Mouse (Mus musculus) small intestine, adult 10 weeks (tissue): ENCODE results near the gene Olfr1352. TPM values are rescaled to one million over a fixed set of nuclear protein-coding genes. Genes with fewer than 3 reads are reported as not detected.

Experiments used
- polyA plus RNA-seq: library from polyadenylated mRNA; stranded (reverse); fragments of 350-450 nt; fragmentation: Illumina TruSeq; extraction: RNeasy Lipid Tissue Mini Kit (QIAGEN cat#74804); gene quantifications from one replicate; pipeline ENCODE4 v1.2.3, GENCODE M21; 2014; ENCODE audit warnings: low replicate concordance

Gene Olfr1352
- not detected for polyA plus RNA-seq

GRCm38 (mm10) chr10:78980750-78981149 lies at the start of gene Olfr1352:
Gene Olfr1352 (plus strand): TSS chr10:78981050.

DNA sequence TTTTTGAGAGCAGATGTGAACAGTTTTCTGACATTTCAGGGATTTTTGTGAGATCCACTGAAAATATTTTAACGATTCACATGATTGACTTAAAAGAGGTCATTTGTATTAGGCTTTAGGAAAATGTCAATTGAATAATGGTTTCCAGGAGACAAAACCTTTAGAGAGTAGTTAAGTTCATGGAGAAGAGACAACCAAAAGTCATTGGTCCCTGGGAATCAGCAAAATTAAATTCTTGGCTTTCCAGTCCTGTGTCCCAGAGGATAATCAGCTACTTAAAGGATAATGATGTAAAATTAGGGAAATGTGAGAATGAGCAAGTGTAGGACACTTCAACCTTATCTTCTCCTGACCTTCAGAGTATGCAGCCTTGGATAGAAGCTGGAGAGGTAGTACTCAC lies 30.5 kb upstream of the Olfr1352 start, which contains the start of gene Olfr8:
Gene Olfr8 (plus strand): TSS at position 301 of the 400 bp plus-strand sequence.

GRCm38 (mm10) chr10:78963009-78963408 lies 17.8 kb upstream of the Olfr1352 start, which contains the start of gene Olfr1353:
Gene Olfr1353 (plus strand): TSS chr10:78963309.

GRCm38 (mm10) chr10:79012172-79012571 lies 31.3 kb downstream of the Olfr1352 start, which contains the start of gene Olfr1351:
Gene Olfr1351 (plus strand): TSS chr10:79012472.

DNA sequence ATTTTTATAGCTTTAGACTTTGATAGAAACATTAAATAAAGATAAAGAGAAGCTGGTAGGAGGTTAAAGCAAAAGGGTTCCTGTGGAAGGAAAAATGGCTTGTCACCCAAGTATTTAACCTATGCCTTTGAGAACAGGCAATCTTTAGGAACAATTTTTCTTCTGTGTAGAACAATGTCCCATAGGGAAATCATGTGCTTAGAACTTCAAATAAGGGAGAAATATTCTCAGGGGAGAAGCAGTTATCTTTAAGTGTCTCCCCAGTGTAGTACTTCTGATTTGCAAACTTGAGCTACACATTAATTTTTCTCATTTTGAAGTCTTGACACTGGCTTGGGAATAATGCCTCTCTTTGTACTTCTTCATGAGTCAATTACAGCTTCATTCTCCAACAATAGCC lies 47.6 kb downstream of the Olfr1352 start, which contains the start of gene Olfr57:
Gene Olfr57 (plus strand): TSS at position 301 of the 400 bp plus-strand sequence.

Other genes with a start within 250 kb of the Olfr1352 start
- gene Ccdc105, start 228.0 kb upstream of the Olfr1352 start, polyA plus RNA-seq, result not detected
- not detected for gene Slc1a6, start 200.6 kb upstream of the Olfr1352 start, polyA plus RNA-seq
- not detected for gene Olfr1356, start 128.9 kb upstream of the Olfr1352 start, polyA plus RNA-seq
- not detected for gene Olfr1355, start 105.5 kb upstream of the Olfr1352 start, polyA plus RNA-seq
- not detected for gene Olfr1354, start 67.9 kb upstream of the Olfr1352 start, polyA plus RNA-seq
- gene Olfr8, start 30.4 kb upstream of the Olfr1352 start, polyA plus RNA-seq, result not detected
- not detected for gene Olfr1353, start 17.7 kb upstream of the Olfr1352 start, polyA plus RNA-seq
- gene Olfr1351, start 31.4 kb downstream of the Olfr1352 start, polyA plus RNA-seq, result not detected
- not detected for gene Olfr57, start 47.7 kb downstream of the Olfr1352 start, polyA plus RNA-seq
- 36.0 TPM for gene 2610008E11Rik, start 116.5 kb downstream of the Olfr1352 start, polyA plus RNA-seq
- not detected for gene Vmn2r80, start 167.7 kb downstream of the Olfr1352 start, polyA plus RNA-seq